Mouse (Mus musculus): ENCODE data around the gene Tmbim4. TPM values are rescaled to one million over a fixed set of nuclear protein-coding genes. Genes with fewer than 3 reads are reported as not detected.

The Tmbim4 gene
- 140 and 150 TPM in 2 replicates for polyA plus RNA-seq (2015; fragmentation: Nextera tagmentation; extraction: Ambion mirVana)

DNA sequence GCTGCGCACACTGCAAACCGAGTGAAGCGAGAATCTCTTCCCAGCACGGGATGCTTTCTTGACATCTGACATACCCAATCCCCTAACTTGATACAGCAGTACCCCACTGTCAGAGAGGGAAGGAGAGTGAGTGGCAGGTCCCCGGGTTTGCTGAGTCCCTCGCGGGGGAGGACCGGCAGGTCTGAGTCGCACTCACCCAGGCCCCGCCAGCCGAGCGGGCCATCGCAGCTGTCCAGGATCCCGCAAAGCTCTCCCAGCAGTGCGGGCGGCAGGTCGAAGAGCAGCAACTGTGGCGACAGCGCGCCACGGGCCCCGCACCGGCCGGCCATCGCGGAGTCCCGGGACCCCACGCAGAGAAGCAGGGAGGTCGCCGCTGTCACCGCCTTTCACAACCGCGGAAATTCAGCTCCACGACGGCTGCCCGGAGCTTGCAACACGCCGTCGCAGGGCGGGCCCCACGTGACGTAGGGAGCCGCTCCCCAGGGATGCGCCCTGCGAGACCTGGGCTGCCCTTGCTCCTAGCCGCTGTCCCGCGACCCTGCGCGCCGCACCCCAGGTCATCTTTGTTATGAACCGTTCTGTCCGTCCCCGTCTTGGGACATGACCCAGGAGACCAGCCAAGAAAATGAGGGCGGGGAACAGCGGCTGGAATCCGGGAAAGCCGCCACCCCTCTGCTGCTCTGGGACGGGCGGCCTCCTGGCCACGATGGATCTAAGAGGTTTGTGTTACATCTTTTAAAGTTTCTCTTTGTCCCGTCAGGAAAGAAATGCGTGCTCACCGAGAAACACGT is at the start of gene Tmbim4:
Tmbim4 (plus strand) TSS at position 460 of the 791 bp plus-strand sequence.
- no peak for TF ChIP-seq EP300 (IDR thresholded peaks at IDR 0.05; ENCODE audit: low read depth)
- TF ChIP-seq CTCF (IDR thresholded peaks at IDR 0.05; ENCODE audit: low read depth) = no peak
- DNase-seq = peak; percentile 85
- H3K4me2 ChIP-seq (ENCODE audit: low read depth, low read length) = peak within 1 kb of the TSS; percentile 97
- WGBS (ENCODE audit: insufficient replicate concordance) = 2% methylated on average over 52 of the region's 65 CpGs
- H3K4me1 ChIP-seq (ENCODE audit: insufficient read depth) = peaks cover 14% of the 10 kb centered on the region; the same call in 1 of the 2 replicates
- peaks cover 3% of the 10 kb centered on the region; the same call in 1 of the 2 replicates for H3K27me3 ChIP-seq (ENCODE audit: insufficient read depth, low read length)
- H3K27ac ChIP-seq (ENCODE audit: low read depth) = peak within 1 kb of the TSS; percentile 81
- no peaks in the 10 kb centered on the region for H3K36me3 ChIP-seq (replicated peaks; ENCODE audit: insufficient read depth, low read length)
- H3K4me3 ChIP-seq (ENCODE audit: low read depth, low read length) = peak within 1 kb of the TSS; percentile 73
- H3K9me3 ChIP-seq (ENCODE audit: low read length) = no peaks in the 10 kb centered on the region
- H3K9ac ChIP-seq (replicated peaks) = peak within 1 kb of the TSS; percentile 65
- ATAC-seq = peak; percentile 86

DNA sequence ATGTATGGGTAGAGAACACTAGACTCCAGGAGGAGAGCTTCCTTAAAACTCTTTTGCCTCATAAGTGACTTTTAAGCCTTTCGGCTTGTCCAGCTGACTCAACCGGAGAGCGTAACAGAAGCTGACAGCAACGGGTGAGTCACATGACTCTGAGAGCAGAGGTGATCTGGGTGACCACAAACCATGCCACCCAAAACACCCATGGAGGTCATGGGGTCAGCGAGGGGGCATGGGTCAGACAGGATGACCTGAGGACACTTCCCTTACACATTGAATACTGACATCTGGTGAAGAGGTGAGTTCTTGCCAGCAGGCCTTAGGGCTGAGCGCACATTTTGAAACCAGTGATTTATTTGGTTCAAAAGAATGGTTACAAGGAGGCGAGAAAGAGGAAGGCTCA is 49.7 kb upstream of the Tmbim4 start:
- Histone ChIP-seq H3K4me2 (ENCODE audit: low read depth, low read length) (no peak overlapping the region), H3K36me3 (replicated peaks; ENCODE audit: insufficient read depth, low read length) (no peaks in the 10 kb centered on the region), H3K27ac (ENCODE audit: low read depth) (no peak overlapping the region), H3K4me3 (ENCODE audit: low read depth, low read length) (no peak overlapping the region), H3K27me3 (ENCODE audit: insufficient read depth, low read length) (no peaks in the 10 kb centered on the region), H3K9me3 (ENCODE audit: low read length) (no peaks in the 10 kb centered on the region), H3K4me1 (ENCODE audit: insufficient read depth) (no peaks in the 10 kb centered on the region), H3K9ac (replicated peaks) (no peak overlapping the region)
- ATAC-seq = no peak
- no peak for TF ChIP-seq EP300 (IDR thresholded peaks at IDR 0.05; ENCODE audit: low read depth)
- TF ChIP-seq CTCF (IDR thresholded peaks at IDR 0.05; ENCODE audit: low read depth) = no peak
- no peak for DNase-seq
- WGBS (ENCODE audit: insufficient replicate concordance) = 82% methylated on average over 7 of the region's 7 CpGs

DNA sequence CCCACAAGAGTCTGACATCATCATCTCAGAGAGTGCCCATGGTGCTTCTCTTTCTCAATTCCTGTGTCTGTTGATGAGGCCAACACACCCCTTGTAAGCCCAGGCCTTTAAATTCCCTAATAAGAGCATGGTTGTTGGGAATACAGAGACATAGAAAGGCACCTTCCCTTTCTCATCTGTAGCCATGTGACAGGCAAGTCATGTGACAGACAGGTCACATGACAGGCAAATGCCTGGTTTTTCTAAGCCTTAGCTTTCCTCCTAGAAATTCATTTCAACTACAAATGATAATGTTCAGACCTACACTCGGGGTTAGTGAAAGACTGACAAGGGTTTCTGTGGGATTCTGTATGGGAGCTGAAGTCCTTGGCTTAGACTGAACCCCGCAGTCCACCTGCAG is 47.5 kb upstream of the Tmbim4 start:
- TF ChIP-seq EP300 (IDR thresholded peaks at IDR 0.05; ENCODE audit: low read depth) (no peak), CTCF (IDR thresholded peaks at IDR 0.05; ENCODE audit: low read depth) (no peak)
- no peak for ATAC-seq
- Histone ChIP-seq H3K4me3 (ENCODE audit: low read depth, low read length) (no peak overlapping the region), H3K27ac (ENCODE audit: low read depth) (no peak overlapping the region), H3K4me1 (ENCODE audit: insufficient read depth) (no peaks in the 10 kb centered on the region), H3K9ac (replicated peaks) (no peak overlapping the region), H3K36me3 (replicated peaks; ENCODE audit: insufficient read depth, low read length) (no peaks in the 10 kb centered on the region), H3K27me3 (ENCODE audit: insufficient read depth, low read length) (no peaks in the 10 kb centered on the region), H3K4me2 (ENCODE audit: low read depth, low read length) (no peak overlapping the region), H3K9me3 (ENCODE audit: low read length) (no peaks in the 10 kb centered on the region)
- DNase-seq = no peak
- WGBS (ENCODE audit: insufficient replicate concordance) = 62% methylated on average over 2 of the region's 2 CpGs

DNA sequence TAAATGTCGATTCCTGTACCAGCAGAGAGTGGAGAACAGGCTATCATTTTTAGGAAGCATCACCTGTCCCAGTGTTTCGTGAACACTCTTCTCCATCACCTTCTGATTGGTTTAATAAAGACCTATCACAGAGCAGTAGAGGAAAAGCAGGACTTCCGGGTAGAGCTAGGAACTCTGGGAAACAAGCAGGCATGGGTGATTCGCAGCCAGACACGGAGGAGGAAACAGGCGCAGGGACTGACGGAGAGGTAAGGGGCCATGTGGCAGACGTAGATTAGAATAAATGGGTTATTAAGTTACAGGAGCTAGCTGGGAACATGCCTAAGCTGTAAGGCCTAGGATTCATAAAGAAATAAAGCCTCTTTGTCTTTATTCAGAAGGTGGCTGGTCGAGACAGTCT is 40.9 kb upstream of the Tmbim4 start:
- no peak for ATAC-seq
- 83% methylated on average over 9 of the region's 9 CpGs for WGBS (ENCODE audit: insufficient replicate concordance)
- Histone ChIP-seq H3K9me3 (ENCODE audit: low read length) (no peaks in the 10 kb centered on the region), H3K27me3 (ENCODE audit: insufficient read depth, low read length) (no peaks in the 10 kb centered on the region), H3K27ac (ENCODE audit: low read depth) (no peak overlapping the region), H3K36me3 (replicated peaks; ENCODE audit: insufficient read depth, low read length) (no peaks in the 10 kb centered on the region), H3K4me2 (ENCODE audit: low read depth, low read length) (no peak overlapping the region), H3K4me3 (ENCODE audit: low read depth, low read length) (no peak overlapping the region), H3K4me1 (ENCODE audit: insufficient read depth) (no peaks in the 10 kb centered on the region; the same call in 1 of the 2 replicates), H3K9ac (replicated peaks) (no peak overlapping the region)
- DNase-seq = no peak
- no peak for TF ChIP-seq CTCF (IDR thresholded peaks at IDR 0.05; ENCODE audit: low read depth)

DNA sequence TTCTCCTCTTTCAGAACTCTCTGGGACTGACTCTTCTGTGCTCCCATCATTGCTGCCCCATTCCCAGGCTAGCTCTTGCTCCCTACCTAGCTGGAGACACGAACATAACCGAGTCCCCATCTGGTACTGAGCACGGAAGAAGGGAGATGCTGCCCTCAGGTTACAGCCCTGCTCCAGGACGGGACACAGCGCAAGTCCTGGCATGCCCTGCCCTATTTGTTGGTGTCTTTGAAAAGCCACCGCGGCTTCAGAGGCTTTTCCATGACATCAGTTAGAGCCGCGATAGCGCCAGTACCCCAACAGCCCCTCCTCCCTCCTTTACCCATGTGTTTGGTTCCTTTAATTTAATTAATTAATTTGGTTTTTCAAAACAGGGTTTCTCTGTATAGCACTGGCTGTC is 38.5 kb upstream of the Tmbim4 start:
- no peak overlapping the region for H3K4me3 ChIP-seq (ENCODE audit: low read depth, low read length)
- H3K9me3 ChIP-seq (ENCODE audit: low read length) = no peaks in the 10 kb centered on the region
- H3K27me3 ChIP-seq (ENCODE audit: insufficient read depth, low read length) = no peaks in the 10 kb centered on the region
- no peak overlapping the region for H3K27ac ChIP-seq (ENCODE audit: low read depth)
- no peak overlapping the region for H3K4me2 ChIP-seq (ENCODE audit: low read depth, low read length)
- TF ChIP-seq CTCF (IDR thresholded peaks at IDR 0.05; ENCODE audit: low read depth) (no peak), EP300 (IDR thresholded peaks at IDR 0.05; ENCODE audit: low read depth) (no peak)
- no peaks in the 10 kb centered on the region; the same call in 1 of the 2 replicates for H3K4me1 ChIP-seq (ENCODE audit: insufficient read depth)
- 81% methylated on average over 10 of the region's 10 CpGs for WGBS (ENCODE audit: insufficient replicate concordance)
- H3K36me3 ChIP-seq (replicated peaks; ENCODE audit: insufficient read depth, low read length) = no peaks in the 10 kb centered on the region
- H3K9ac ChIP-seq (replicated peaks) = no peak overlapping the region
- DNase-seq (no peak), ATAC-seq (no peak)

DNA sequence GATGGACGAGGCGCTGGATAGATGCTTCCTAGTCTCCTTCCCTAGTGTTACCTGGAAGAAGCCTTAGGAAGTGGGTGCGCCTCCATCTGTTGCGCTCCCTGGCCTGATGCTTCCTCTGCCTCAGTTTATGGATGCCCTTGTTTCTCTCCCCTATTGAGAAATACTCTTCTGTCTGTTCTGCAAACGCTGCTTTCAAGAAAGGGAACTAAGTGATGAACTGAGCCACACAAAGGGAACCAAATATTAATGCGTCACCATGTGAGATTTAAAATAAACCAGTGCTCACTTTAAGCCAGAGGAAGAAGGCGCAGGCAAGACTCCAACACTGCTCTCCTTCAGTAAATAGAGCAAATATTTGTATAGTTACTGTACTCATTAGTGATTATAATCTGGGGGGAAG is 37.9 kb upstream of the Tmbim4 start:
- WGBS (ENCODE audit: insufficient replicate concordance) = 65% methylated on average over 7 of the region's 7 CpGs
- no peak overlapping the region for H3K27ac ChIP-seq (ENCODE audit: low read depth)
- no peaks in the 10 kb centered on the region for H3K27me3 ChIP-seq (ENCODE audit: insufficient read depth, low read length)
- DNase-seq = no peak
- no peak overlapping the region for H3K9ac ChIP-seq (replicated peaks)
- no peak overlapping the region for H3K4me3 ChIP-seq (ENCODE audit: low read depth, low read length)
- H3K4me2 ChIP-seq (ENCODE audit: low read depth, low read length) = no peak overlapping the region
- TF ChIP-seq EP300 (IDR thresholded peaks at IDR 0.05; ENCODE audit: low read depth) = no peak
- TF ChIP-seq CTCF (IDR thresholded peaks at IDR 0.05; ENCODE audit: low read depth) = no peak
- no peaks in the 10 kb centered on the region for H3K9me3 ChIP-seq (ENCODE audit: low read length)
- ATAC-seq = no peak
- H3K36me3 ChIP-seq (replicated peaks; ENCODE audit: insufficient read depth, low read length) = no peaks in the 10 kb centered on the region
- no peaks in the 10 kb centered on the region; the same call in 1 of the 2 replicates for H3K4me1 ChIP-seq (ENCODE audit: insufficient read depth)
